Mouse (Mus musculus) ovary, postnatal 14 days (tissue): ENCODE results near the gene Abcc1.

Experiments
- DNase-seq: peaks from one replicate; pipeline ENCODE4 v3.0.0; 2022; ENCODE audit warnings: low spot score

Gene Abcc1

GRCm38 (mm10) chr16:14501649-14502360, 140.4 kb downstream of the Abcc1 start:
- DNase-seq, result no peak

GRCm38 (mm10) chr16:14506461-14506860, 145.1 kb downstream of the Abcc1 start:
- no peak for DNase-seq
